ENCODE assay signal across 8 mouse cellular contexts in genomic region chr5:108163695-108164094, GRCm38 (mm10). TPM values are rescaled to one million over a fixed set of nuclear protein-coding genes. Genes with fewer than 3 reads are reported as not detected.
DNase-seq lines count a peak whose midpoint lies in the region; TF ChIP-seq lines count a peak whose summit lies in the region.
"Had no signal": no experiment of that assay in that cellular context is flagged by ENCODE, and none has a peak within 500 bp of the region (broad histone marks: within the 10 kb centered on the region; RNA-seq: fewer than 3 reads in every experiment).

No protein-coding gene starts in this region.

- intact Hi-C loops in left cerebral cortex, postnatal 14 days (cut with DNase I) = loop anchor here (10.0 kb wide), 1 partner anchor 129 kb away; no protein-coding TSS in a partner anchor

- peak; percentile 3 to 16 for DNase-seq in left cerebral cortex, postnatal 14 days (ENCODE audit: low spot score in 2 of 2)
- DNase-seq in left cerebral cortex, adult 8-10 months (ENCODE audit: low spot score in 2 of 2) = no peak
- DNase-seq in ES-CJ7 (ENCODE audit: low read depth, low spot score) = peak; percentile 18
- peak; percentile 6 for DNase-seq in adrenal gland, adult 8-10 months
- DNase-seq in embryo, embryonic 9.5 days (ENCODE audit: extremely low spot score) = peak; percentile 17
- peak; percentile 31 for DNase-seq in lung, adult 2 months
- DNase-seq in thymus, postnatal 25 days = peak; percentile 79

- H3K4me1 ChIP-seq in lung, adult 2 months (ENCODE audit: control insufficient read depth, insufficient read depth, low read length) = no peaks in the 10 kb centered on the region
- H3K4me1 ChIP-seq: lung, embryonic 15.5 days had no signal

- TF ChIP-seq CTCF in lung, adult 2 months (IDR thresholded peaks at IDR 0.05; ENCODE audit: insufficient read depth, low read length) = peak; percentile 30

- no peak for TF ChIP-seq POLR2A in lung, adult 2 months (IDR thresholded peaks at IDR 0.05; ENCODE audit: borderline replicate concordance, extremely low read depth, low read depth, low read length)

- WGBS in lung, adult 2 months = 46% methylated on average over 1 of the region's 1 CpGs

- H3K4me3 ChIP-seq in lung, adult 2 months (replicated peaks; ENCODE audit: extremely low read depth, low read depth, low read length) = no peak overlapping the region
- H3K4me3 ChIP-seq: lung, embryonic 15.5 days had no signal

RNA-seq across cellular contexts. Expression of gene Ccdc18, which starts 31.0 kb away (rescaled TPM):
- under 1 TPM; 0.61 to 0.90 TPM for total RNA-seq in left cerebral cortex, postnatal 14 days (2021)
- 1 to 10 TPM in 3 of 4 experiments, under 1 TPM in 1; 1.00 to 1.6 (median 1.4) TPM for total RNA-seq in left cerebral cortex, adult 8-10 months (2022)
- under 1 TPM; 0.15 to 0.66 (median 0.45) TPM for total RNA-seq in adrenal gland, adult 8-10 months (2022)
- polyA plus RNA-seq in lung, adult 2 months (2012; rRNA removed) = 0.02 TPM in 1 of 2 replicates, not detected in the other

RNA-seq across cellular contexts. Expression of gene Tmed5, which starts 31.3 kb away (rescaled TPM):
- 10 to 100 TPM; 20.2 to 22.1 TPM for total RNA-seq in left cerebral cortex, postnatal 14 days (2021)
- 10 to 100 TPM; 22.3 to 25.2 (median 23.8) TPM for total RNA-seq in left cerebral cortex, adult 8-10 months (2022)
- 10 to 100 TPM; 26.8 to 62.4 (median 44.9) TPM for total RNA-seq in adrenal gland, adult 8-10 months (2022)
- polyA plus RNA-seq in lung, adult 2 months (2012; rRNA removed) = 87.2 and 108 TPM in 2 replicates

Comparison
In these comparisons a context has a peak if more than half of its experiments do, and no peak if none do; other contexts are left out.
1. DNase-seq: peak in left cerebral cortex, postnatal 14 days (2 of 2), ES-CJ7 (single experiment), adrenal gland, adult 8-10 months (single experiment), embryo, embryonic 9.5 days (single experiment), lung, adult 2 months (single experiment) and thymus, postnatal 25 days (single experiment); none in left cerebral cortex, adult 8-10 months (0 of 2).